Mouse (Mus musculus) 416B (cell line): ENCODE results near the gene Nr4a2.

Experiments
- DNase-seq: peaks from one replicate; pipeline ENCODE4 v3.0.0; 2011; ENCODE audit warnings: low read depth

Nr4a2 gene

DNA sequence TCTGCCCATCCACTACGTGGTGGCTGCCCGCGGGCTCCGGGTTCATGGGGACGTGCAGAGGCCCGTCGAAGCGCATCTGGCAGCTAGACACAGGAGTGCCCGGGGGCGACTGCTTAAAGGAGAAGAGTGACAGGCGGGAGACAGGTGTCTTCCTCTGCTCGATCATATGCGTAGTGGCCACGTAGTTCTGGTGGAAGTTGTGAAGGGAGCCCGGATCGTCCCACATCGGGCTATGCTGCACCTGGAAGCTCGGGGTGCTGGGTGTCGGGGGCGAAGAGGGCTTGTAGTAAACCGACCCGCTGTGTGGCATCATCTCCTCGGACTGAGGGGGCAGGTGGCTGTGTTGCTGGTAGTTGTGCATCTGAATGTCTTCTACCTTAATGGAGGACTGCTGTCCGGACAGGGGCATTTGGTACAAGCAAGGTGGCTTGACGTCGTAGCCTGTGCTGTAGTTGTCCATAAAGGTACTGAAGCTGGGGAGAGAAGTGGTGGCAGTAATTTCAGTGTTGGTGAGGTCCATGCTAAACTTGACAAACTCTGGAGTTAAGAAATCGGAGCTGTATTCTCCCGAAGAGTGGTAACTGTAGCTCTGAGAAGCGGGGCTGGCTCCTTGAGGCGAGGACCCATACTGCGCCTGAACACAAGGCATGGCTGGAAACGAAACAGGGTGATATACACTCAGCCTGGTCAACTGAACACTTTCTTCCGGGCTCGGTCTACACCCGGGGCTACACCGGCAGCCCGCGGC is 11.8 kb downstream of the Nr4a2 start:
- DNase-seq: no peak

DNA sequence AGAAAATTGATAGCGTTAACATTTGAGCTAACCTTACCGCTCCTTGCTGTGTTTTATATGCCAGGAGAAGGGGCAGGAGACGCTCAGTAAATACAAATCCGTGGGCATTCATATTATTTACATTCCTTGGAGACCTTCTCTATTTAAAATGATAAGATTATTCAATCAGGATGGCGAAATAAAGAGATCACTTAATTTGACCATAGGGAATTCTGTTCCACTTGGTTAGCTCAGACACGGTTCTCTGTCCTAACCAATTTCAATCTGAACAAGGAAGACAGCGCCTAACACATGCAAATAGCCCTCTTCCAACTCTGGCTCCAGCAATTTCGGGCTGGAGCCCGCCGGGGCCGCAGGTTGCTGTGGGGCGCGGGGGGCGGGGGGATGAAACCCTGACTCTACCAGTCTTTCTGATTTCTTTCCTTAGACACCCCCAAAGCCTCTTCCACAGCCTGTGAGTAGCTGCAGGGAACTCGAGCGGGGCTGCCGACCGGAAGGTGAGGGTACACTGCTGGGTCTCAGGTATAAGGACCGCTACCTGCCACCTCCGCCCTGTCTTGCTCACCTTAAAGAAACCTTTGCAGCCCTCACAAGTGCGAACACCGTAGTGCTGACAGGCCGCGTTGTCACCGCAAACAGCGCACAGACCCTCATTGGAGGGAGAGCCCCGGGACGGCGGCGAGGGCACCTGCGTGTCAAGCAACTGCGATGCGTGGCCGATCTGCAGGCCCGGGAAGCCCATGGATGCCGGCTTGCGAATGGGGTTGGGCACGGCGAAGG is 12.6 kb downstream of the Nr4a2 start:
- DNase-seq: no peak

DNA sequence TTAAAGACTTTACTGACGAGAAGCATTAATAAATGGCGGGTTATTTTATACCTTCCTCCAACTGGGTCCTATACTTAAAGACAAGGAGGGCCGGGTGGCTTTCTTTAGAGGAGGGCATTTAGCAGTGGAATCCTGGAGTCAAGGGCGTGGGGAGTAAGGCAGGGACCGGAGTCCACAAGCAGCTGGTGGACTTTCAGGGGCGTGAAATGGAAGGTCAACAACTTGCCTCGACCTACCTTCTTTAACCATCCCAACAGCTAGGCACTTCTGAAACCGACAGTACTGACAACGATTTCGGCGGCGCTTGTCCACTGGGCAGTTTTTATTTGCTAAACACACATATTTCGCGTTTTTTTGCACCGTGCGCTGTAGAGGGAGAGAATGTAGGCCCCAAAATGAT is 13.4 kb downstream of the Nr4a2 start:
- DNase-seq: no peak

DNA sequence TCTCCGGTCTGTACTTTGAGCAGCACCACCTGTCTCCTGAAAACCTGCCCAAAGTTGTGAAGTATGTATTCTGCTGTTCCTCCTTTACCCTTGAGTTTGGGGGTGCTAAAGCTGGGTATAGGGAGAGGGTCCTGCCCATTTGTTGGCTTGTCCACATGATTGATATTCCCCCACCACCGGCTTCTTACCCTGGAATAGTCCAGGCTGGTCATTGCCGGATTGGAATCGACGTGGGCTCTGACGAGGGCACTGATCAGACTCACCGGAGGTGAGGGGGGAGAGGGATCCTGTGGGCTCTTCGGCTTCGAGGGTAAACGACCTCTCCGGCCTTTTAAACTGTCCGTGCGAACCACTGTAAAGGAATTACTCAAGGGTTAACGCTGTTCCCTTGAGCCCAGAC is 13.9 kb downstream of the Nr4a2 start:
- no peak for DNase-seq

DNA sequence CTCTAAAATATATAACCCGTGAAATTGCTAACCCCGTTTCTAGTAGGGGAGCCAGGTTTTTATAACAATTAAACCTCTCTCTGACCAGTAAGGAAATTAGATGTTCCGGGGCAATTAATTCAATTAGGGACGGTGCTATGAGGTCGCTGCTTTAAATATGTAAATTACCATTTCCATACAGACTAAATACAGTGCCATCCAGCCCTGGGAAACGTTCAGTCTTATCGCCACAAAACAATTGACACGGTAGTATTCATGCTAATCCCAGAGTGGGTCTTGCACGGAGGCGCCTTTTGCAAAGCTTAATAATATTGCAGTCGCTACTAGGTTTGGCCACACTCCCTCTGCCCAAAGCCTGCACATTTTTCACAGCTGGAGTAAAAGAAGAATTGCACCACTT is 14.5 kb downstream of the Nr4a2 start:
- no peak for DNase-seq

DNA sequence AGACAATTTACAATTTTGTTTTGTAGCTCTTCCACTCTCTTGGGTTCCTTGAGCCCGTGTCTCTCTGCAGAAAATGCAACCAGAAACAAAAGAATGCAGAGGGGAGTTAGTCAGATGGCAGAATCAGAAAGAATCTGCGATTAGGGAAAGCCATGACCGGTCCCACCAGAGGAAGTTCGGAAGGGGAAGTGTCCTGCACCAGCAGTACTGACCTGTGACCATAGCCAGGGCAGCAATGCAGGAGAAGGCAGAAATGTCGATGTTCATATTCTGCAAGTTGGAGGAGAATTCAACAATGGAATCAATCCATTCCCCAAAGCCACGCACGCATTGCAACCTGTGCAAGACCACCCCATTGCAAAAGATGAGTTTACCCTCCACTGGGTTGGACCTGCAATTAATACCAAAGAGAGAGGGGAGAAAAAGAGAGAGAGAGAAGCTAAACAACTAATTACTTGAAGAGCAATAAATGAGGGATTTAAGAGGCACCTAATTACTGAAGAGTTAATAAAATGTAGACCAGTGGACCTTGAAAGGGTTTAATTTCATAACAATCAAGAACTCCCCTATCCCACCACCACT is 15.4 kb downstream of the Nr4a2 start:
- DNase-seq: no peak

DNA sequence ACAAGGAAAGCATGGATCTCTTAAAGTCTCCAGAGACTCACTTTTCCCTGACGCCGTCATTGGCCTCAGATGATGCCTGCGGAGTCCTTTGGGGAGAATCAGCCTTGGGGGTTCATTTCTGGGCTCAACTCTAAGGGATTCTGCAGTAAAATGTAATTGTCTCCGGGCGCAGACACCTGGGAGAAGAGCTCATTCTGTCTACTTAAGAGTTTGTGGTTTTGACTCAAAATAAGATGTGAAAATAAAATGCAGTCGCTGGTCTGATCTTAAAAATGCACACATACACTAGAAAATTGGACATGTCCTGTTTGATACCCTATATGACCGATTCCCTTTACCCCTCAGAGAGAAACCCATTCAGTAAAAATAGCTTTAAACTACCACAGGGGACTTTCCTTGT is 18.4 kb downstream of the Nr4a2 start:
- no peak for DNase-seq

DNA sequence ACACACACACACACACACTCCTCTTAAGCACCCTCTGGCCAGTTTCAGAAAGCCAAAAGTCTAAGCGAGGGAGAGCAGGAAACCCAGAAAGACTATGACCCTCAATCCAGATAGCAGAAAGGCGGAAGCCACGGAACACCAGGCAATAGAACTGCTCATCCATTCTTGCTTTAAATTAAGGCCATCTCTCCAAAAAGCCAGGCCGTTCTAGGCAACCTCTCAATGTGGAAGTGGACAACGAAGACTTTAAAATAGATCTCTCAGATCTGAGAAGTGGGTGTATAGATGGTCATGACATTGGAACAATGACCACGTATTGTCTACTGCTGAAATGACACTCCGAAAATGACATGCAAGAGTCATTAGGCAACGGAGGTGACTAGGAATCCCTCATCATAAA is 19.1 kb downstream of the Nr4a2 start:
- no peak for DNase-seq

DNA sequence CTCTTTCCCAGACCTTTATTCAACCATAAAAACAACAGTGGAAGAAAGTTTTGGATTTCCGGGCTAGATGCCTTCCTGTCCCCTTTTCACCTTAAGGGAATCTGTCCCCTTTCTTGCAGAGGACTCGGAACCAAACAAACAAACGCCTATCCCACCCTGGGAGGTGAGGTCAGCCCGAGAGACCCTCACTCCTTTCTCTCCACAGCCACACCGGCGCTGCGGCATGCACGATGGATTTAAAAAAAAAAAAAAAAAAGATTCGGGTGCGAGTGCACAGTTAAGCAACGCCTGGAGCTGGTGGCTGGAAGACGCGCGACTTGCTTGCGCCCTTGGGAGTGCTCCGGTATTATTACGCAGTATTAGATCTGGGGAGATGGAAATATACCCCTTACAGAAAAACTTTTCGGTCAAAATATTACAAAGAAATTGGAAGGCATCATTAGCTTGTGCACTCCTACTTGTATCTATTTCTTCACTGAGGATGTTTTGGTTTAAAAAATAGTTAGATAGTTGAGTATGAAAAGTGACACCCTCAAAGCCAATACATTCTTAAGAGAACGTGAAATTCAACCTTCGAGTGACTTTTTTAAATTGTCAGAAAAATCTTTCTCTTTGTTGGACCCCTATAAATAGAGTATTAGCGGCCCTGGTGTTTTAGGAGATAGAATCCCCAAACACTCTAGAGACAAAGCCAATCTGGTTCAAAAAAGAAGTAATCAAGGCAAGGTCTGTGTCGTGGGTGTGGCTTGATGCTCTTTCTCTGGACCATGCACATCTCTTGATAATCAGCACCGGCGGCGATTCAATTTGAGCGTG is 19.8 kb downstream of the Nr4a2 start:
- no peak for DNase-seq

DNA sequence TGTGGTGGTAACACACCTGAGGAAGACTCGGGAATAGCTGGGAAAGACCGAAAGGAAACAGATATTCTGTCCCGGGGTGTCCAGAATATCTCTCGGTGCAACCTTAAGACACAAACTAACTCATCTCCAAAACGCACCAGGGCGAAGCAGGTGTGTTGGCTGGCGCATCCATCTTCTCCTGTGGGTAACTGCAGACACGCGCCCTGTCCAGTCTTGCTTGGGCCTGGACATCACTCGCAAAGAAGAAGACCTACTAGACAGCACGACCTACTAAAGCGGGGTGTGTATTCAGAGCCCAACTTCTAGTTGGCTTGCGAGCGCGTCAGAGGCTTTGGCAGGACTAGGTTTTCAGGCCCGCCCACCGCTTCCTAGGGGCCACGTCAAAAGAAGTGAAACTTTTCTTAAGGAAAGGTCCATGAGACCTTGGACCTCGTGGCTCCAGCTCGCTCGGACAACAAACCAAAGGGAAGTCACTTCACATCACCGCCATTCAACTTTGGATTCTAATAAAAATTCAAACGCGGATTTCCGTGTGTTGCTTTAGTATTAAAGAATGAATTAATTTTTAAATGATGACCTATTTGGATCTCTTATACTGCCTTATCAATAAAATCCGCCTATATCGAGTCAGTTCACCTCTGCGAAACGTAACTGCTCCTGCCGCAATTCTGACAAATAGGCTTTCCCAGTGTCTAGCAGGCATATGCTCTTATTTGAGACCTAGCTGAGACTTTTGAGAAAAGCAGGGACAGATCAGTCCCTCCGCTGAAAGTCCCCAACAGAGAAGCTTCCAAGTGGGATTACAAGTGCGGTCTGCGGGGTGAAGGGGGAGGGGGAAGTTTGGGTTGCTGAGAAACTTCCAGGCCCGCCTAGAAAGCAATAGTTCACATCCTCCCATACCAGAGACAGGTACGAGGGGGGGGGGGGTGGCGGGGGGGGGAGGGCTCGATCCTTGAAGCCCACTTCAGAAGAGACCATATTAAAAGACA is 20.7 kb downstream of the Nr4a2 start:
- no peak for DNase-seq

DNA sequence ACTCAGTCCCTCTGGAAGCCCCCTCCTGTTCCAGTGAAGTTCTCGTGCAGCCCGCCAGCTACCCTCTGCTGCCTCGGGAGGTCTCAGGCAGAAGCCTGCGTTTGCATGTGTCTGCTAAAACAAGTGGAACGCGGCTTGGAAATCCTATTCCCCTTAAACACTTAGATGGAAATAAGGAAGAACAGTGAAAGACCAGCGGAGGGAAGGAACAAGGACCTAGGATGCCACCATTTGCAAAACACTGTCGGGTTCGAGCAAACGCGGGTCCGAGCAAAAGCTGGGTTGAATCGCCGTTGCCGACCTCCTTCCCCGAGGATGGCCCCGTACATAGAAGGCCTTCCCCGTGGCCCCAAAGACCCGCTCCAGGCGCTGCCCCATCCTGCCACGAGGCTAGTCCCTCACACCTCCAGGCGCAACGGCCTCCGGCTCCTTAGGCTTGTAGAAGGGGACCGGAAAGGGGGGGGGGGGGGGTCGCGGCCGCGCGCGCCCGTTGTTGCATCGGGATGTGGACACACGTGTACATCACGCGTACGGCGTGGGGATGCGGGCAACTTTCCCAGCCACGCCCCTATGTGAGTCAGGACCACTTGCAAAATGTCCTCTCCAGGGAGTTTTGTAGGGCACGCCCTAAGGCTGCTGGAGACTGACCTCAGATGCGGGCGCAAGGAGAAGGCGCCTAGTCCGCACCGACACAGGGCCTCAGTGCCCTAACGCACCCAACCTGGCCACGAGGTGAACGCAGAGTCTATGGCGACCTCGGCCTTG is 21.5 kb downstream of the Nr4a2 start:
- DNase-seq: no peak

DNA sequence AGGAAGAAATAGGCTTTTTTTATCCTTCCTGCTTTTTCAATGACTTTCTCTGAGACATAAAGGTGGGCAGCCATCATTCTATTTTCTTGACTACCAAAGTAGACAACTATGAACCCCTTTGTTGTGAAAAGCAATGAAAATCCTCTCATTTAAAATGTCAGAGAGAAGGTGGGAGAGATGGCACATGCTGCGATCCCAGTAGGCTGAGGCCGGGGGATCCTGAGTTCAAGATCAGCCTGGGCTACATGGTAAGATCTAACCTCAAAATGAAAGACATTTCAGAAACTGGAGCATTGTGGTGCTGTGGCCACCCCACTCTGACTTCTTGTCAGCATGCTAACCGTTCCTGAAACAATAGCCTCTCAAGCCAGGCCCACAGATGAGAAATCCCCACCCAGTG is 23.6 kb downstream of the Nr4a2 start:
- no peak for DNase-seq

DNA sequence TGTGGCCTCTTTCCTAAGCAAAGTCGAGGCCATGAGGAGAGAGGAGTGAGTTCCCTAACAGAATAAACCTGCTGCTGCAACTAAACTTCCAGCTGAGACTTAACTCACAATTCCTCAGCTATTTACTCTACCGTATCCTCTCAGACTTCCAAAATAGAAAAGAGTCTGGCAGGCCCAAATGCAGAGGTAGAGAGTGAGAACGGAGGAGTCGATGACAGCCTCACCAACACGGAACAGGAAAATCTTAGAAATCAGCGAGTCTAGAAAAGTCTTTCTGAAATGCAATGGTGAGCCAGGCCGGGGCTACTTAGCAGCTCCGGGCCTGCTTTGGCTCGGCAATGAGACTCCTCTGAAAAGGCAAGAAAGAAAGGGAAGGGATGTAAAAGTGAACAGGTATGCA is 51.4 kb downstream of the Nr4a2 start:
- DNase-seq: no peak

DNA sequence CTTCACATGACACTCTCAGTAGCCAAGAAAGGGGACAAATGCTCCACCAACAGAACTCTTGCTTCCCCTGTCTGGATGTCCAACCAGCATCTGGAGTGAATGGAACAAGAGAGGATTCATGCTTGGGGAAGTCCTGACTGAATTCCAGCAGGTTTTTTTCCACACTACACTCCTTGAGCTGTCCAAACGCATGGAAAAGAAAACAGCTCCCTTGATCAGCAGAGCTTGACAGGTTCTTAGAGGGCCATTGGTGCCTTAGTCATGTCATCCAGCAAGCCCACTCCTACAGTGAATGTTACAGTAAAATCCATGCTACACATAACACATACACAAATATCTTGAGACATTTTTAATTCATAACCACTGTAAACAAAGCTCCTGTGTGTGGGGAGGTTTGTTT is 60.3 kb downstream of the Nr4a2 start:
- DNase-seq: no peak
